Mouse (Mus musculus) adrenal gland, adult 2 months (tissue): Measurements from ENCODE around the gene Mrps18a. TPM values are rescaled to one million over a fixed set of nuclear protein-coding genes. Genes with fewer than 3 reads are reported as not detected.
A peak's percentile ranks its signal among the peaks of the same experiment; 100 is the strongest.

Source experiments
- DNase-seq: peaks from one replicate; pipeline ENCODE4 v3.0.0; 2021
- polyA plus RNA-seq: library from polyadenylated mRNA; depleted of rRNA; stranded (reverse); fragments of >200 nt; gene quantifications from 2 replicates; pipeline ENCODE4 v1.2.3, GENCODE M21; 2012
- total RNA-seq, 2 experiments: library from RNA; stranded (reverse); gene quantifications; 2 replicates each; pipeline ENCODE4 v1.2.3; 2021

Mrps18a gene
- total and polyA plus RNA-seq, 3 experiments = 29.6 to 117 (median 108) TPM

DNA sequence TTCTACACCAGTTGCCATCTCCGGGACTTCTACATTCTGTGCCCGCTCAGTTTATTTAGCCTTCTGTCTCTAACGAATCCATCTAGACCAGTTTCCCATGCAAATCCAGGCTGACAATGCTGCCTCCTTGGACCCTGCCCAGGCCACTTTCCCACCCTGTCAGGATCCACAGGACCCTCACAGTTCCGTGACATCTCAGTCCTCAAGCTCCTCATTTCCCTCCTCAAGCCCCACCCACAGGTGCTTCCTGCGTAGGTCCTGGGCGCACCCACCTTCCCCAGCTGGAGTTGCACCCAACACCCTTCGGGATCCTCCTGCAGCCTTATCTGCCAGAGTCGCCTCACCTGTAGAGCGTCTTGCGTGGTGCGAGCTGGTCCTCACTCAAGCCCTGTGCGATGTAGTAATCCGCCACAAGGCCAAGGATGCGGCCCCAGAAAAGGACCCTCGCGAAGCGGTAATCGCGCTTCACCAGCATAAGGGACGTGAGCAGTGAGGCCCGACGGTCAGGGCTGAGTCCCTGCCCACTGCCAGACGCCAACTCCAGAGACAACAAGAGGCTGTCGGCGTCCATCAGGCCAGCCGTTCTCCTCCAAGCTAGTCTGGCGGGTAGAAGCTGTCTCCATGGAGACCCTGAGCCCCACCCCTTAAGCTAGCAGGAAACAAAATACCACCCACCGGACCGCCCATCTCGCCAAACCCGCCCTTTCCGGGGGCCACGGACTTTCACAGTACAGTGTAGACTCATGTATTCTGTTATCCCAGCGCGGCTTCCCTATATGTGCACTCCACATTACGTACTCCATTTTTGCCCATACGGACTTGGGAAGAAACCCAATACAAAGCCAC lies 33.0 kb downstream of the Mrps18a start, which contains the start of gene Rsph9:
Rsph9 (minus strand) TSS at position 639 of the 846 bp plus-strand sequence.
- DNase-seq = peak; percentile 92

DNA sequence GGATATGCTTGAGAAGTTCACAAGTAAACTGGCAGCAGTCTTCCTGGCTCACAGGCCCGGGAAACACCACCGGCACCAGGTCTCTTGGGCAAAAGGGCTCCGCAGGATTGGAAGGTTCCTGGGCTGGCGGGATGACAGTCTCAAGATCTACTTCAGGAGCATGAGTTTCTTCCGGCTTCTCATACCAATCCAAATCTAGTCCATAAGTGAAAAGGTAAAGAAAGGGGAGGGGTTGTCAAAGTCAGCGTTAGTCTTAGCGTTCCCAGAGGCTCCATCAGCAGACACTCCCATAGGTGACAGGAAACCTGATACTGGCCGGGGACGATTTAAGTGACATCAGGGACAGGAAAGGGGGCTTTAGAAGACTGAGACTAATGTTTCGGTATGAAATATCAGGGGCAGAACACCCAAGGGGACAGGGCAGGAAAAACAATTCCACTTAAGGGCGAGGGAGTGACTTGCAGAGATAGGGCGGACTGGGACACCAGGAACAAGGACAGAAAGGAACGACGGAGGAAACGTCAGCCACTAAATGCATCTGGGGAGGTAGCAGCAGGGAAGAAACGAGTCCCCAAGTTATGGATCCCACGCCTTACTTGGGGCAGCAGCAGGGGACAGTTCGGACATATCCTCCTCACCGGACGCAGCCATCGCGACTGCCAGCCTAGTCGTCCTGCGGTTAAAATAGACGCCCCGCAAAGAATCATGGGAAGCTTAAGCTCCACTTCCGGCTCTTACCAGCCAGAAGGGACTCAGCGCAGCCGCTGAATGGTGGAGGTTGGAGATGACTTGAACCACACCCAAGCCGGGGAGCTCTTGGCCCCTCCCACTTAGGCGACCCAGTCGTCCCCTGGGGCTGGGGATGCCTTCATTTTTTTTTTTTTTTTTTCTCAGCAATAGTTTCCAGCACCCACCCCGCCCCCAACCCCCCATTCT lies 42.3 kb downstream of the Mrps18a start, which contains the start of gene Mad2l1bp:
Mad2l1bp (minus strand) TSS at position 707 of the 936 bp plus-strand sequence.
- DNase-seq = peak; percentile 91

DNA sequence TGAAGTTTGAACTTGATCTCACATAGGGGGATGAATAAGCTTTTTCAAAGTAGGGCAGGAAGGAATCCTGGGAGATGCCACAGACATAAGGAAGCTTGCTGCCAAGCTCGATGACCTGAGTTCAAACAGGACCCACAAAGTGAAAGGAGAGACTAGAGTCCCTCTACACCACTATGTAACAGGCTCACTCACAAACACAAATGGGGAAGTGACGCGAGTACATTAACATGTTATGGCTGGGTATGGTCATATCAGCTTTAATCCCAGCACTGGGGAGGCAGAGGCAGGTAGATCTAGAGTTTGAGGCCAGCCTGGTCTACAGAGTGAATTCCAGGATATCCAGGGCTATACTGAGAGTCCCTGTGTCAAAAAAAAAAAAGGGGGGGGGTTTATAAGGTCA lies 43.5 kb downstream of the Mrps18a start:
- DNase-seq = no peak

DNA sequence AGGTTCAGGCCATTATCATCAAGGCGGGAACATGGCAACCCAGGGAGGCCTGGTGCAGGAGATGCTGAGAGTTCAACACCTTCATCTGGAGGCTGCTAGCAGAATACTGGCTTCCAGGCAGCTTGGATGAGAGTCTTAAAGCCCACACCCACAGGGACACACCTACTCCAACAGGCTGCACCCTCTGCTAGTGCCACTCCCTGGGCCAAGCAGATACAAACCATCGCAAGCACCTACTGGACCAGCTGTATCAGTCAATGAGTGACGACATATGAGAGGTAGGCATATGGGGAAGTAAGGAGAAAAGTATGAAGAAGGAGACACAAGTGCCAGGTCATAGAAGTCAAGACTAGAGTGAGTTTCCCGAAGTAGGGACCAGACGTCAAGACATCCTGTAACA lies 45.9 kb downstream of the Mrps18a start:
- DNase-seq = no peak

DNA sequence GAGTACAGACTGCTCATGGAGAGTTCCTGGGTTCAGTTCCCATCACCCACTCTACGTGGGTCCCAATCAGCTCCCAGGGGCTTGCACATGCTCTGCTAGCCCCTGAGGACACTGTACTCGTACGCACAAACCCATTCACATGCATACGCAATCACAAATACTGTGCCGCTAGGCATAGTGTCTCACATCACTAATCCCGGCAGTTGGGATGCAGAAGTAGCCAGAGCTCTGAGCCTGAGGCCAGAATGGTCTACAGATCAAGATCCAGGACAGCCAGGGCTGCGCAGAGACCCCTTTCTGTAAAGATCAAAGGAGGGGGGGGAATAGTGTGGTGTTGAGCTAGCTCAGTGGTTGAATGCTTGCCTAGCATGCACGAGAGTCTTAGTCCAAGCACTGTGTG lies 46.3 kb downstream of the Mrps18a start:
- no peak for DNase-seq

DNA sequence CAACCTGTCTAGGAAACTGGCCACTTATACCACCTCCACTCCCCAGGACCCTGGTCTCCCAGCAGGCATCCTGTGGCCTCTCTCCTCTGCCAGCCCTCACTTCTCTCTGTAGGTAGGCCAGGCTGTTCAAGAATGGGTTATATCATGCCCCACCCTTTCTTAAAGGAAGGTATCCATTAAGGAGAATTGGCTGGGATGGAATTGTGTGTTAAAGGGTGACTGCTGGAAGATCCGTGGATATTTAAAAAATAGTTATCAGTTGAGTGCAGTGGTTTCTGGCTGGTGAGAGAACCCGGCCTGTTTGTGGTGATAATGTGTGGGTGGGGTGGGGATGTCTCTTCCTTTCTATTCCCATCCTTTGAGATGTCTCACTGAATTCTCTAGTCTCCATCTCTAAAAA lies 48.5 kb downstream of the Mrps18a start:
- no peak for DNase-seq

DNA sequence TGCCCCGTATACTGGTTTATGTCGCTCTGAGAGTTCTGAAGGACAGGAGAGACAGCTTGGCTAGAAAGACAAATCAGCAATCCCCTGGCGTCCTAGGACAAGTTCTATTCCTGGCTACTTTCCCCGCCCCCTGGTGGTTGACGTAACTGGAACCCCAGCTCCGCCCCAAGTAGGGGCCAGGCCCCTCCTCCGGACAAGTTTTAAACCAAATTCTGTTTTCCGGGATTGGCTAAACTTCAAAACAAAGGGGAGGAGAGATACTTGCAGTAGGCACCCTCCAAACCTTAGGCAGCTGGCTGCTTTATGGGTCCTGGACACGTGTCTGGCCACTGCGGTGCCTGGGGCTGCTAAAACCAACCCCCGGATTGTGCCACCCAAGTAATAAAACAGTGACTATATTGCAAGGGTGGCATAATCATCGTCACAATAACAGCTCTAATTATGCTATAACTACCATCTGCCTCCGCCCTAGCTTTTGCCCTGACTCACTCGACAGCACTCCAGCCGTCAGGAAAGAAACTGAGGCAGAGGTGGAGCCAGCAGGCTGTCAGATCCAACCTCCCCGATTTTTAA lies 49.4 kb downstream of the Mrps18a start:
- DNase-seq = peak; percentile 97

DNA sequence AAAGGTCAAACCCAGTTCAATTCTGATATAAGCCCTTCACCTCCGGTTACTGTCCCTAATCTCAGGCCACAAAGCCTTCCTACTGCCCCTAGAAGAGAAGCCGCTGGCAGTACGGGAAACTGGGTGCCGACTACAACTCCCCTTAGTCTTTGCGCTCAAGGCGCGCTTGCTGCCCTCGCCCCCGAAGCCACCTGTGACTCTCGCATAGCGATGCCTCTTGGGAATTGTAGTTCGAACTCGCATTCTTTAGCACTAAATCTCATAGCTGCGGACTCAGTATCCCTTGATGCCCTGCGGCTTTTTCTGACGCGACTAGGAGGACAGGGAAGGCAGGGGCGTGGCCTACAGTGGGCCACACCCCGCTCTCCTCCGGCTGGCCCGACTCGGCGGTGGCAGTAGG lies 49.9 kb downstream of the Mrps18a start, which contains the start of gene Gtpbp2:
Gtpbp2 (plus strand) TSS at position 347 of the 400 bp plus-strand sequence.
- peak; percentile 97 for DNase-seq

DNA sequence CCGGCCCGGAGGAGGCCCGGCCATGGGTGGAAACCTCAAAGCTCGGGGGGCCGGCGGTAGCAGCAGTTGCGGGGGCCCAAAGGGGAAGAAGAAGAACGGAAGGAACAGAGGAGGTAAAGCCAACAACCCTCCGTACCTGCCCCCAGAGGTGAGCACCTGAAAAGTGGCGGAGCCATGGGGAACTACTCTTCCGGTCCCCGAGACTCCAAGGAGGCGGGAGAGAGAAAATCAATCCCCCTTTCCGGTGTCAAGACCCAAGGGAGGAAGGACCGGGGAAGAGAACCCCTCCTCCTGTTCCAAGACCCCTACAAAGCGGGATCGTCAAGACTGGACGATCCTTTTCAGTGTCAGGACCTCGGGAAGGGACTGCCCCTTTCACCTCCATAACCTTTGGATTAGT lies 50.4 kb downstream of the Mrps18a start:
- no peak for DNase-seq

DNA sequence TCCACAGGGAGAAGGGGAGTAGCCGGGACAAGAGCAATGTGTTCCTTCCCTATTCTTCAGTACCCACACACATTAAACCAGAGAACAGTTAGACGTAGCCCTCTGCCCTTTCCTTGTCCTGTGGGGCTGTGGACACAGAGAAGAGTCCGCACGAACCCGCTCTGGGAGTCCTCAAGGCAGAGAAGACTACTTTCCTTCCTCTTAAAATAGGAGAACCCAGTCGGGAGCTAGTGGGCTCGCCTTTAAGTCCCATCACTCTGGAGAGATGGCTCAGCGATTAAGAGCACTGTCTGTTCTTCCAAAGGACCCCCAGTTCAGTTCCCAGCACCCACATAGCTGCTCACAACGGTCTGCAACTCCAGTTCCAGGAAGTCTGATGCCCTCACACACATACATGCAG lies 50.9 kb downstream of the Mrps18a start:
- DNase-seq = no peak

DNA sequence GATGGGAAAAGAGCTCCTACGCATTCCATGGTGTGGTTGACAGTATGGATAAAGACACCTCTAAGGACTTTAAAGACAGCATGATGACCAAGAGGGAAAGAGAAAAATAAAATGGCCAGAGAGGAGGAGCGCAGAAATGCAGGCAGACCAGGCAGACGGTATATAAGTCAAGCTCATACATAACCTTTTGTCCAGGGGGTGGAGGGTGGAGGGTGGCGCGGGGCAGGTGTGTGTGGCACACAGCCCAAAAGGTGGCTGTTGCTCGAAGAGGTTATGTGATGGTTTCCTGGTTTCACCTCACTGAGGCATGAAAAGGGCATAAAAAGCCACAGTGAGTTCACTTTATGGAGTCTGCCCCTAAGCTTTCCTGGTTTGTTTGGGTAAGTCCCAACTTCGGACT lies 51.8 kb downstream of the Mrps18a start:
- DNase-seq = no peak

DNA sequence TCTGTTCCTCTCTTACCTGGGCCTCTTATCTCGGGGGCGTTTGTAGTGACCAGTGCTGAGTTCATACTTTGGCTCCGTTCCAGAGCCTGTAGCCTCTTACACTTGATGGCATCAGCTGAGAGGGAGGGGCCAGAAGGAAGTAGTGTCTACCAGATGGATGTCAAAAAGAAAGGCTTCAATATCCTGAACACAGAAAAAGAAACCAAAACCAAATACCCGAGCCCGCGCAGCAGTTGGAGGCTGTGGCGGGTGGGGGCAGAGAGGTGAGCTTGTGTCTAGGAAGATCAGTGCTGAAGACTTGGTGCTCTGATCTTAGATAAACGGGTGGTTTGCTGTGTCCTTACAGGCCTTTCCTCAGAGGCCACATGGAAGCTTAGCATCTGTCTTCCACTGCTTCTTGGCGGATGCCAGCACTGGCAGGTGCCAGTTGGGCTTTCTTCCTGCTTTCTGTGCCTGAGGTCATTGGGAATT lies 52.2 kb downstream of the Mrps18a start:
- peak; percentile 59 for DNase-seq

DNA sequence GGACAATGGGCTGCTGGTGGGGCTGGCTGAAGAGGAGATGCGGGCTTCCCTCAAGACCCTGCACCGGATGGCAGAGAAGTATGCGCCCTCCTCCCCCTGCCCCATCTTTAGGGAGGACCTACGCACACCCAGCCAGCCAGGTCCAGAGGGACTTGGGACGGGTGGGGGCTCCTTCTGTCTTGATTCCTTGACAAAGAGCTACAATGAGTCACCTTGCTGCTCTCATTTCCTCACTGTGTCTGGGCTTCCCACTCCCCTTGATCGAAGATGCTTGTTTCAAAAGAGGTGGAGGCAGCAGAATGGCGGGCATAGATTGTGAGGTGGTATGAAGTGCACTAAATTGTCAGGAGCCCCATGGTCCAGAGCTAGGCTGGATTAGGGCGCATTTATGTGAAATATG lies 53.5 kb downstream of the Mrps18a start:
- DNase-seq = no peak

DNA sequence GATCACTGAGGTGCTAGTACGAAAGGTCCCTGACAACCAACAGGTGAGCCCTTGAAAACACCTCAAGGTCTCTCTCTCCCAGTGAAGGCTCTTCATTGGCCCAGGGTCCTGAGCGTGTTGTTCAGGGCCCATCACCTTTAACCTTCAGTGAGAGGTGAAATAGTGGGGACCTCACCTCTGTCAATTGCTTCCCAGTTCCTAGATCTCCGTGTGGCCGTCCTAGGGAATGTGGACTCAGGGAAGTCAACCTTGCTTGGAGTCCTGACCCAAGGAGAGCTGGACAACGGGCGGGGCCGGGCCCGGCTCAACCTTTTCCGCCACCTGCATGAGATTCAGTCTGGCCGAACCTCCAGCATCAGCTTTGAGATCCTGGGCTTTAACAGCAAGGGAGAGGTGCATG lies 54.0 kb downstream of the Mrps18a start:
- DNase-seq = no peak

DNA sequence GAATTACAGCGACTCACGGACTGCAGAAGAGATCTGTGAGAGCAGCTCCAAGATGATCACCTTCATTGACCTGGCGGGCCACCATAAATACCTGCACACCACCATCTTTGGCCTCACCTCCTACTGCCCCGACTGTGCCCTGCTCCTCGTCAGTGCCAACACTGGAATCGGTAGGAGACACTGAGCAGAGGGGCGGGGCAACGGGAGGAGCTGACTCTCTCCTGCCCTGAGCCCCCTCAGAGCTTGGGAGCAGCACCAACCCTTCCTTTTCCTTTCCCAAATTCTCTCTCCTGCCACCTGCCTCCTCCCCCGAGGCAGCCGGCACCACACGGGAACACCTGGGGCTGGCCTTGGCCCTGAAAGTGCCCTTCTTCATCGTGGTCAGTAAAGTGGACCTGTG lies 54.7 kb downstream of the Mrps18a start:
- no peak for DNase-seq

DNA sequence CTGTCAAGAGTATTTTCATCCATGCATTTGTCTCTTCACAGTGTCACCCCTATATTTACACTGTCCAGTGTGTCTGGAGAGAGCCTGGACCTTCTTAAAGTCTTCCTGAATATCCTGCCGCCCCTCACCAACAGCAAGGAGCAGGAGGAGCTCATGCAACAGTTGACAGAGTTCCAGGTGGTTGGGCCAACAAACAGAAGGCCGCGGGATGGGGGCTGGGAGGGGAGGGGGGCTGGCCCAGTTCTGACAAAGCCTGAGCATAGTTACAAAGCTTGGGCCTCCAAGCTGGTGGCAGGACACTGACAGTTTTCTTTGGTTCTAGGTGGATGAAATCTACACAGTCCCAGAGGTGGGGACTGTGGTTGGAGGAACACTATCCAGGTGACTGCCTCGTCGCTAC lies 55.5 kb downstream of the Mrps18a start:
- DNase-seq = no peak

DNA sequence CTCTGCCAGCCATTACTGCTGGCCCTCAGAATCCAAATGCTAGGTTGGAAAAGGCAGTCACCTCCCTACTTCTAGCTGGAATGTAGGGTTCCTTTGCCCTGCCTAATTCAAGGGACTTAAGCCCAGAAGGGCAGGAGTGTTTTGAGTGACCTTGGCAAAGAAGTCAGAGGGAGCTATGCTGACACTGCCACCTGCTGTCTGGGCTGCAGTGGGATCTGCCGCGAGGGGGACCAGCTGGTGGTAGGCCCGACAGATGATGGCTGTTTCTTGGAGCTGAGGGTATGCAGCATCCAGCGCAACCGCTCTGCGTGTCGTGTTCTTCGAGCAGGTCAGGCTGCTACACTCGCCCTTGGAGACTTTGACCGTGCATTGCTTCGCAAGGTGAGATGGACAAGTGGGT lies 56.2 kb downstream of the Mrps18a start:
- peak; percentile 58 for DNase-seq

DNA sequence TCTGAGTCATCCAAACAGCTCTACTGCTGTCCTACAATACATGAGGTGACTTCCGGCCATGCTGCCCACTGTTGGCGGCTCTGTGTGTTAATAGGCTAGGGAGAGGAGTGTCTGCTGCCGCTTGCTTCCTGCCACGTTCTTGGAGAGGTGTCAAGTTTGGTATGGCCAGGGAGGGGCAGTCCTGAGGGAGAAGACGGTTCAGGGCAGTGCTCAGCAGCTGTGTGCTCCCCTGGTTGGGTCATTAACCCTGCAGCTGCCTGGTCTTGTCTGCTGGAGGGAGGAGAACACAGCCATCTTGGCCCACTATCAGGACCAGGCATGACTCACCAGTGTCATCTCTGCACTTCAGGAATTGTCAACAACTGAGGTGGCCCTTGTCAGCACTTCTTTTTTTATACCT lies 57.5 kb downstream of the Mrps18a start:
- peak; percentile 40 for DNase-seq

DNA sequence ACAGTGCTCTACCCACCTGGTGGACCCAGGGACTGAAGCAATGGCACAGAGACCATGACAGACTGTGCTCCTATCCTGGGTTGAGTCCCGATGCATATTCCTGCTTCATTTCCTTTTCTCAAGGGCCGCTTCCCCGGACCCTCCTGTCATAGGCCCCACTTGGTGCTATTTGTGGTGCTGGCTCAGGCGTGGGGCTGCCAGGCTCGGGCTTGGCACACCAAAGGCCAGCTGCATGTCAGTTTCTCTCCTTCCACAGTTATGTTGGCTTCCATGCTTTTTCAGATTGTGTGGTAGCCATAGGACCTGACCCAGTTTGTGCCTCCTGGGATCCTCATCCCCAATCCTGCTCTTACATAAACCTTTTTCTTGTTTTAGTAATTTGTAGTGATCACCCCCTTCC lies 58.0 kb downstream of the Mrps18a start:
- no peak for DNase-seq

DNA sequence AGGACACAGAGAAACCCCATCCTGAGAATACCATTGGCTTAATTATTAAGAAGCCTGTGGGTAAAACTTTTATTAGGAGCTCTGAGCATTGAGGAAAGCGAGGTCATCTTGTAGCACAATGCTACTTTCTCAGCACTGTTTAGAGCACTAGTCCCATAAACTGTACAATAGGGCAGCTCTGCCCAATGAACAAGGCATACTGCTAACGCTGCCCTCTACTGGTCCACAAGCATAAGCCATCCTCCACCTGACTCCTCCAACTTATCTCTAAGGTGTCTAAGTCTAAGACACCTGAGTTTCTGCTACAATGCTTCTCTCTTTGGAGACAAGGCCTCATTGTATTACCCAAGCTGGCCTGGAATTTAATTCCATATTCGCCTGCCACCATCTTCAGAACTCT lies 59.8 kb downstream of the Mrps18a start:
- DNase-seq = no peak
